Mouse (Mus musculus) stomach, embryonic 16.5 days (tissue): ENCODE data around the gene Aspscr1. TPM values are rescaled to one million over a fixed set of nuclear protein-coding genes. Genes with fewer than 3 reads are reported as not detected.

Source experiments
- ATAC-seq: fragments of 200-750 bp; cut with Nextera tagmentation; 2 replicates; pipeline ENCODE4 v1.8.0; 2017; ENCODE audit warnings: moderate number of reproducible peaks, moderate TSS enrichment; ENCODE audit not compliant: insufficient read depth, low FRiP score
- H3K27ac ChIP-seq: fragments of 300-500 bp; sonication (generic); 2 replicates; pipeline ENCODE4 v1.5.1; 2014; ENCODE audit warnings: low read length
- H3K27me3 ChIP-seq: fragments of 300-500 bp; sonication (generic); 2 replicates; pipeline ENCODE4 v1.6.1; 2014; ENCODE audit warnings: low read length, control low read depth, mixed read lengths; ENCODE audit not compliant: control insufficient read depth, insufficient read depth
- H3K36me3 ChIP-seq: fragments of 300-500 bp; sonication (generic); 2 replicates; pipeline ENCODE4 v1.6.1; 2014; ENCODE audit warnings: low read length; ENCODE audit not compliant: control insufficient read depth, insufficient read depth
- H3K4me1 ChIP-seq: fragments of 300-500 bp; sonication (generic); 2 replicates; pipeline ENCODE4 v1.6.1; 2014; ENCODE audit warnings: low read length, control low read depth, mixed read lengths; ENCODE audit not compliant: control insufficient read depth, insufficient read depth
- H3K4me2 ChIP-seq: fragments of 300-500 bp; sonication (generic); 2 replicates; pipeline ENCODE4 v1.6.1; 2014; ENCODE audit warnings: low read depth, low read length, mixed read lengths
- H3K4me3 ChIP-seq: fragments of 300-500 bp; sonication (generic); replicated peaks from 2 replicates; pipeline ENCODE4 v1.5.1; 2014; ENCODE audit warnings: mild to moderate bottlenecking, low read length
- H3K9ac ChIP-seq: fragments of 300-500 bp; sonication (generic); 2 replicates; pipeline ENCODE4 v1.6.1; 2014; ENCODE audit warnings: low read length
- H3K9me3 ChIP-seq: fragments of 300-500 bp; sonication (generic); replicated peaks from 2 replicates; pipeline ENCODE4 v1.6.1; 2016; ENCODE audit warnings: low read length, control low read depth; ENCODE audit not compliant: control insufficient read depth
- WGBS: fragments of 180-500 bp; shearing (Covaris S2); extraction: QIAGEN DNeasy Blood & Tissue Kit; methylation state at CpG from one replicate; pipeline ENCODE4 v1.1.7; 2014; 5-methylcytosine and 5-hydroxymethylcytosine counted together
- microRNA-seq: library from miRNA; unstranded; fragments of <30 nt; microRNA quantifications from one replicate; pipeline ENCODE4, GENCODE M21; 2016
- polyA plus RNA-seq: library from polyadenylated mRNA; unstranded; fragments of >200 nt; fragmentation: Nextera tagmentation; extraction: Ambion mirVana; gene quantifications from 2 replicates; pipeline ENCODE4 v1.2.1, GENCODE M21; 2015

Gene Aspscr1
- polyA plus RNA-seq, 1 experiment from 2014 or later: 102 TPM

- no peak overlapping the region for H3K4me3 ChIP-seq
- no peaks in the 10 kb centered on the region for H3K27me3 ChIP-seq
- no peaks in the 10 kb centered on the region; the same call in none of the 2 replicates for H3K4me1 ChIP-seq
- no peak overlapping the region for H3K4me2 ChIP-seq
- ATAC-seq: peak; percentile 25
- no peak overlapping the region for H3K9ac ChIP-seq
- H3K9me3 ChIP-seq: no peaks in the 10 kb centered on the region
- peak overlapping the region; percentile 74 for H3K27ac ChIP-seq
- no peaks in the 10 kb centered on the region for H3K36me3 ChIP-seq
- WGBS: 59% methylated on average over 7 of the region's 7 CpGs
Observed at GRCm38 (mm10) chr11:120744121-120744701, 71.4 kb downstream of the Aspscr1 start.

GRCm38 (mm10) chr11:120747974-120748373 is 75.2 kb downstream of the Aspscr1 start:
- H3K27me3 ChIP-seq: no peaks in the 10 kb centered on the region
- H3K27ac ChIP-seq: peak overlapping the region; percentile 70
- no peak overlapping the region for H3K4me3 ChIP-seq
- no peaks in the 10 kb centered on the region for H3K9me3 ChIP-seq
- ATAC-seq: peak; percentile 47
- H3K4me1 ChIP-seq: no peaks in the 10 kb centered on the region; the same call in none of the 2 replicates
- H3K36me3 ChIP-seq: no peaks in the 10 kb centered on the region
- H3K4me2 ChIP-seq: no peak overlapping the region
- 66% methylated on average over 4 of the region's 4 CpGs for WGBS
- no peak overlapping the region for H3K9ac ChIP-seq

- H3K4me3 ChIP-seq: no peak overlapping the region
Observed at GRCm38 (mm10) chr11:120749430-120749829, 76.7 kb downstream of the Aspscr1 start.

DNA sequence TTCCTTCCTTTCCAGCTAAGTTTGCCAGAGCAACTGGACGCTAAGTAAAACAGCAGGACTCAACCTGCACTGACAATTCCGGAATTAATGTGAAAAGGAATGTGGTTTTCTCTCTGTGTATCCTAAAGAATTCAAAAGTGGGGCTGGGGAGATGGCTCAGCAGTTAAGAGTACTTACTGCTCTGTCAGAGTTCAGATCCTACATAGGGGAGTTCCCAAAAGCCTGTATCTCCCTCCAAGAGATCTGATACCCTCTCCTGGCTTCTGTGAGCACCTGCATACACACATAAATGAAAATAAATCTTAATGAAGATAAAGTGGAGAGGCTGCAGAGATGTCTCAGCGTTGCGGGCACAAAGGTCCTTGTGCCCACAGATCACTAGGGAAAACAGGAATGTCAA is 78.8 kb downstream of the Aspscr1 start:
- WGBS: 56% methylated on average over 4 of the region's 4 CpGs
- ATAC-seq: no peak

More at GRCm38 (mm10) chr11:120749430-120749829, 76.7 kb downstream of the Aspscr1 start:
- Histone ChIP-seq H3K36me3 (no peaks in the 10 kb centered on the region), H3K4me2 (no peak overlapping the region), H3K27ac (no peak overlapping the region), H3K4me1 (no peaks in the 10 kb centered on the region; the same call in none of the 2 replicates), H3K27me3 (no peaks in the 10 kb centered on the region), H3K9me3 (no peaks in the 10 kb centered on the region), H3K9ac (no peak overlapping the region)
- 63% methylated on average over 8 of the region's 8 CpGs for WGBS
- ATAC-seq: no peak

More for the DNA sequence above, 78.8 kb downstream of the Aspscr1 start:
- H3K27me3 ChIP-seq: no peaks in the 10 kb centered on the region
- H3K9ac ChIP-seq: no peak overlapping the region
- H3K4me2 ChIP-seq: no peak overlapping the region
- no peaks in the 10 kb centered on the region for H3K9me3 ChIP-seq
- H3K36me3 ChIP-seq: no peaks in the 10 kb centered on the region
- H3K27ac ChIP-seq: no peak overlapping the region
- H3K4me1 ChIP-seq: no peaks in the 10 kb centered on the region; the same call in none of the 2 replicates
- no peak overlapping the region for H3K4me3 ChIP-seq

Small RNAs within 50 kb of the gene (microRNA-seq; reads per million reads assigned to microRNA genes)
- 1.8 reads per million, percentile 5 among the genes with 10 or more reads in this experiment for gene Mir6936

Other genes starting within 250 kb of the Aspscr1 start
- gene Nploc4, start 235.3 kb upstream of the Aspscr1 start, polyA plus RNA-seq: 22.8 and 23.5 TPM in 2 replicates
- not detected in 2 replicates for gene Tspan10, start 230.3 kb upstream of the Aspscr1 start, polyA plus RNA-seq
- 0.30 and 0.57 TPM in 2 replicates for gene Pde6g, start 219.5 kb upstream of the Aspscr1 start, polyA plus RNA-seq
- gene Oxld1, start 214.9 kb upstream of the Aspscr1 start, polyA plus RNA-seq: 14.0 TPM in 2 replicates
- 28.9 and 33.7 TPM in 2 replicates for gene Ccdc137, start 214.9 kb upstream of the Aspscr1 start, polyA plus RNA-seq
- 35.6 and 38.1 TPM in 2 replicates for gene Arl16, start 205.4 kb upstream of the Aspscr1 start, polyA plus RNA-seq
- gene Mrpl12, start 188.4 kb upstream of the Aspscr1 start, polyA plus RNA-seq: 140 and 145 TPM in 2 replicates
- 73.9 and 75.8 TPM in 2 replicates for gene Slc25a10, start 181.1 kb upstream of the Aspscr1 start, polyA plus RNA-seq
- 2.2 and 3.0 TPM in 2 replicates for gene Gcgr, start 142.3 kb upstream of the Aspscr1 start, polyA plus RNA-seq
- 152 and 171 TPM in 2 replicates for gene Mcrip1, start 123.2 kb upstream of the Aspscr1 start, polyA plus RNA-seq
- 2.9 TPM in 1 of 2 replicates, not detected in the other for gene Ppp1r27, start 121.8 kb upstream of the Aspscr1 start, polyA plus RNA-seq
- 1,026 and 1,183 TPM in 2 replicates for gene P4hb, start 99.7 kb upstream of the Aspscr1 start, polyA plus RNA-seq
- 543 and 584 TPM in 2 replicates for gene Arhgdia, start 91.3 kb upstream of the Aspscr1 start, polyA plus RNA-seq
- 37.0 and 55.5 TPM in 2 replicates for gene Alyref, start 74.6 kb upstream of the Aspscr1 start, polyA plus RNA-seq
- 176 and 181 TPM in 2 replicates for gene Anapc11, start 74.6 kb upstream of the Aspscr1 start, polyA plus RNA-seq
- 14.9 and 19.1 TPM in 2 replicates for gene Npb, start 64.5 kb upstream of the Aspscr1 start, polyA plus RNA-seq
- 185 and 197 TPM in 2 replicates for gene Pcyt2, start 55.0 kb upstream of the Aspscr1 start, polyA plus RNA-seq
- gene Sirt7, start 47.7 kb upstream of the Aspscr1 start, polyA plus RNA-seq: 36.6 and 37.7 TPM in 2 replicates
- 19.5 and 22.1 TPM in 2 replicates for gene Mafg, start 39.4 kb upstream of the Aspscr1 start, polyA plus RNA-seq
- gene Pycr1, start 29.2 kb upstream of the Aspscr1 start, polyA plus RNA-seq: 37.8 and 38.0 TPM in 2 replicates
- gene Myadml2, start 24.8 kb upstream of the Aspscr1 start, polyA plus RNA-seq: 1.4 TPM in 1 of 2 replicates, not detected in the other
- gene Notum, start 11.8 kb upstream of the Aspscr1 start, polyA plus RNA-seq: 2.1 and 2.5 TPM in 2 replicates
- gene Cenpx, start 40.8 kb downstream of the Aspscr1 start, polyA plus RNA-seq: 138 and 153 TPM in 2 replicates
- 59.1 and 62.9 TPM in 2 replicates for gene Lrrc45, start 41.0 kb downstream of the Aspscr1 start, polyA plus RNA-seq
- gene Rac3, start 48.5 kb downstream of the Aspscr1 start, polyA plus RNA-seq: 34.6 and 35.3 TPM in 2 replicates
- gene Dcxr, start 54.3 kb downstream of the Aspscr1 start, polyA plus RNA-seq: 43.0 and 46.0 TPM in 2 replicates
- gene Cbr2, start 59.1 kb downstream of the Aspscr1 start, polyA plus RNA-seq: 112 and 150 TPM in 2 replicates
- 3.9 and 8.1 TPM in 2 replicates for gene Hmga1b, start 89.8 kb downstream of the Aspscr1 start, polyA plus RNA-seq
- gene Rfng, start 111.2 kb downstream of the Aspscr1 start, polyA plus RNA-seq: 41.1 and 43.8 TPM in 2 replicates
- 166 and 167 TPM in 2 replicates for gene Gps1, start 111.3 kb downstream of the Aspscr1 start, polyA plus RNA-seq
- gene Dus1l, start 123.4 kb downstream of the Aspscr1 start, polyA plus RNA-seq: 60.6 and 69.3 TPM in 2 replicates
- 51.9 and 55.3 TPM in 2 replicates for gene Fasn, start 151.6 kb downstream of the Aspscr1 start, polyA plus RNA-seq